Mouse (Mus musculus) liver, adult 2 months (tissue): ENCODE measurements around the gene Baz2b. TPM values are rescaled to one million over a fixed set of nuclear protein-coding genes. Genes with fewer than 3 reads are reported as not detected.

Experiments used
- DNase-seq: peaks from one replicate; pipeline ENCODE4 v3.0.0-alpha.2; 2011; ENCODE audit warnings: low read depth, low spot score; ENCODE audit errors: extremely low read depth
- H3K27ac ChIP-seq: fragments of 200-500 bp; replicated peaks from 2 replicates; pipeline ENCODE4 v1.5.1; 2012; ENCODE audit warnings: low read depth, mild to moderate bottlenecking, control low read depth, inconsistent platforms, low read length; ENCODE audit not compliant: insufficient read depth
- H3K27me3 ChIP-seq: fragments of 200-500 bp; 2 replicates; pipeline ENCODE4 v1.6.1; 2012; ENCODE audit warnings: mild to moderate bottlenecking, moderate library complexity, low read length, inconsistent platforms; ENCODE audit not compliant: control insufficient read depth, insufficient read depth
- H3K36me3 ChIP-seq: fragments of 200-500 bp; 2 replicates; pipeline ENCODE4 v1.6.1; 2012; ENCODE audit warnings: low read length, inconsistent platforms; ENCODE audit not compliant: control insufficient read depth, insufficient read depth
- H3K4me1 ChIP-seq: fragments of 200-500 bp; 2 replicates; pipeline ENCODE4 v1.6.1; 2011; ENCODE audit warnings: low read length; ENCODE audit not compliant: control insufficient read depth, insufficient read depth
- H3K4me3 ChIP-seq: fragments of 200-500 bp; 2 replicates; pipeline ENCODE4 v1.5.1; 2011; ENCODE audit warnings: low read depth, mild to moderate bottlenecking, control low read depth, low read length, moderate library complexity; ENCODE audit not compliant: insufficient read depth
- H3K79me2 ChIP-seq: fragments of 200-500 bp; 2 replicates; pipeline ENCODE4 v1.6.1; 2012; ENCODE audit warnings: inconsistent platforms, mild to moderate bottlenecking, low read length, moderate library complexity; ENCODE audit not compliant: control insufficient read depth, insufficient read depth
- H3K9ac ChIP-seq: fragments of 200-500 bp; 2 replicates; pipeline ENCODE4 v1.6.1; 2012; ENCODE audit warnings: low read depth, mild to moderate bottlenecking, control low read depth, inconsistent platforms, low read length
- CTCF ChIP-seq: fragments of 200-500 bp; IDR thresholded peaks from 2 replicates; pipeline ENCODE4 v1.5.1; 2011; ENCODE audit warnings: low read depth, low read length, control low read depth
- POLR2A ChIP-seq: fragments of 200-500 bp; IDR thresholded peaks from 2 replicates; pipeline ENCODE4 v1.6.1; 2011; ENCODE audit warnings: low read length, control low read depth; ENCODE audit not compliant: insufficient read depth; ENCODE audit errors: extremely low read depth
- WGBS: fragments of 180-500 bp; shearing (Covaris S2); methylation state at CpG from one replicate; pipeline ENCODE4 v1.1.7; 2018; 5-methylcytosine and 5-hydroxymethylcytosine counted together
- polyA plus RNA-seq: library from polyadenylated mRNA; depleted of rRNA; stranded (reverse); fragments of >200 nt; gene quantifications from 2 replicates; pipeline ENCODE4 v1.2.3, GENCODE M21; 2012
- total RNA-seq: library from RNA; depleted of rRNA; stranded (reverse); fragments of >200 nt; gene quantifications from 2 replicates; pipeline ENCODE4 v1.2.3, GENCODE M21; 2014

Baz2b gene
- total and polyA plus RNA-seq, 2 experiments = 4.8 to 23.5 TPM

DNA sequence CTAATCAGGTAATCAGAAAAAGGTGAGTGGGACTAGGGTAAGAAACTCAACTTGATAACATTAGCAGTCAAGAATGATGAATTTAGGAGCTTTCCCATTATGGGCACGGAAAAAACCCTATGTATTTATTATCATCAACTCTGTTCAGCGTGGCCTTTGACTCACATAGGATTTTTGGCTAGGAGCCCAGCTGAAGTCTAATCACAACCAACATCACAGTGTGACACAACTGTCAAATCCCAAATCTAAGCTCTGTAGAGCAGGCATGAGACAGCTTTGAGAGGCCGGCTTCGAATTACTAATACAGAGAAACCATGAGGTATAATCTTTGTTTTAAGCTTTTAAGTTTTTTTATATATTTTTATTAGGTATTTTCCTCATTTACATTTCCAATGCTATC, 113.0 kb downstream of the Baz2b start:
- peaks cover 9% of the 10 kb centered on the region; the same call in 1 of the 2 replicates for H3K79me2 ChIP-seq
- no peaks in the 10 kb centered on the region for H3K4me1 ChIP-seq
- no peaks in the 10 kb centered on the region for H3K36me3 ChIP-seq
- H3K27ac ChIP-seq = no peak overlapping the region
- H3K9ac ChIP-seq = no peak overlapping the region
- H3K27me3 ChIP-seq = no peaks in the 10 kb centered on the region
- 67% methylated on average over 4 of the region's 4 CpGs for WGBS
- DNase-seq = no peak
- no peak for TF ChIP-seq POLR2A
- no peak for TF ChIP-seq CTCF
- H3K4me3 ChIP-seq = no peak overlapping the region

GRCm38 (mm10) chr2:60090280-60090679, 119.4 kb downstream of the Baz2b start:
- H3K9ac ChIP-seq = no peak overlapping the region; the same call in 1 of the 2 replicates

DNA sequence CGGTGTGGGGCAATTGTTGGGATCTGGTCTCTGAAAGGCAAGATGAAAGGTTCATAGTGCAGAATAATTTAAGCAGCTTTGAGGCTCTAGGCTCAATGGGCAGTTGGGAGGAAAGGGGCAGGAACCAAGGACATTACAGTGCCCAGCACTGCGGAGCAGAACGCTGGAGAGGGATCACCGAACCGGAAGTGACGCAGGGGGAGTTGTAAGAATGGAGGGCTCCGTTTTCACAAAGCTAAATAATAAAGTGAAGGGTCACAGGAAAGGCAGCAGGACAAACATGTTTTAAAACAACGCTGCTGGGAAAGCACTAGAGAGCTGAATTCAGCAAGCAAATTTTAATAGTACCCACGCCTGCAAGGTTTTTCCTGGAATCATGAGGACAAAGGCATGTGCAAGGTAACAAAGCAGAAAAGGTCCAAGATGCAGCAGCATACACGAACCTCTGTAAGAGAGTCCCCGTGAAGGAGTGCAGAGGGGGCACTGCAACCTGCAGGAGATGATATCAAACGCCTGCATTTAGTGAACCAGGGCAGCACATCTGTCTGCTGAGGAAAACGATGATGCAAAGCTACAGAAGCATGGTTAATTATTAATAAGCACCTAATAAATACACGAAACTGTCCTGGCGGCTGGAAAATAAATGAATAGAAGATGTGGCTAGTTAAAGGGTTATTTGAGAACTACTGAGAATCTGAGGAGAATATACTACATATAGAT, 120.0 kb downstream of the Baz2b start:
- peak; percentile 69 for DNase-seq
- H3K79me2 ChIP-seq = peaks cover 14% of the 10 kb centered on the region
- no peaks in the 10 kb centered on the region for H3K27me3 ChIP-seq
- no peak for TF ChIP-seq CTCF
- TF ChIP-seq POLR2A = no peak
- H3K9ac ChIP-seq = peak overlapping the region; percentile 29; the same call in 1 of the 2 replicates
- no peaks in the 10 kb centered on the region for H3K36me3 ChIP-seq
- H3K4me3 ChIP-seq = peak overlapping the region; percentile 10
- H3K27ac ChIP-seq = no peak overlapping the region; the same call in 1 of the 2 replicates
- WGBS = 41% methylated on average over 15 of the region's 15 CpGs
- peaks cover 8% of the 10 kb centered on the region; the same call in 1 of the 2 replicates for H3K4me1 ChIP-seq

More at GRCm38 (mm10) chr2:60090280-60090679, 119.4 kb downstream of the Baz2b start:
- 14% methylated on average over 6 of the region's 6 CpGs for WGBS
- Histone ChIP-seq H3K36me3 (no peaks in the 10 kb centered on the region), H3K27ac (peak overlapping the region; percentile 87), H3K79me2 (peaks cover 9% of the 10 kb centered on the region), H3K27me3 (no peaks in the 10 kb centered on the region), H3K4me3 (peak overlapping the region; percentile 34), H3K4me1 (peaks cover 8% of the 10 kb centered on the region; the same call in 1 of the 2 replicates)
- TF ChIP-seq CTCF = no peak
- DNase-seq = peak; percentile 83

DNA sequence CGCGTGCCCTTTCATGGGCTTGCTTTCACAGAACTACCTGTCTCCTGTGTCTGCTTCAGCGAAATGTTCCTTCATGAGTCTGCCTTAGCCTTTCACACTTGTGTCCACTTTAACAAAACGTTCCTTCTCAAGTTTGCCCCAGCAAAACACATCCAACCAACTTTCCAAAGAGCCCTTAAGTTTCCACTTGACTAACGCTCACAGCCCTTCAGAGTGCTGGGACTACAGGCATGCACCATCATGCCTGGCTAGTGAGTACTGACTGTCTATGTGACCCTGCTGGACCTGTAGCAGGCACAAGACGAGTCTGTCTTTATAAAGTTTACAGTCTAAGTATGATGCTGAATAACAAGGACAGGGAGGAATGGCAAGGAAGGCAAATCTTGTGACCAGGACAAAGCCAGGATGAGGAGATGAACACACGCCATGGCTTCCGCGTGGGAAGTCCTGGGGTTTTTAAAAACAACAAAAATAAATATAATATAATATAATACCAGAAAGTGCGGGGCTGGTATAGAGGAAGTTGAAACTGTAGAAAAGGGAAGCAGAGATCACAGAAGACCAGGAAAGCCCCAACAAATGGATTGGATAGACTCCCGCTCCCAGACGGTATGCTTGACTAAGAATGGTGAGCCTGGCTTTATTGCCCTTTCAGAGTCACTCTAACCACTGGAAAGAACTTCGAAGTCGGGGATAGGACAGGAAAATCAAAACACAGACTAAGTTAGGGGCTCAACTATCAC, 120.7 kb downstream of the Baz2b start:
- peaks cover 17% of the 10 kb centered on the region for H3K79me2 ChIP-seq
- H3K4me1 ChIP-seq = peaks cover 8% of the 10 kb centered on the region; the same call in 1 of the 2 replicates
- 92% methylated on average over 14 of the region's 14 CpGs for WGBS
- H3K27ac ChIP-seq = no peak overlapping the region
- H3K27me3 ChIP-seq = no peaks in the 10 kb centered on the region
- H3K4me3 ChIP-seq = no peak overlapping the region
- no peaks in the 10 kb centered on the region for H3K36me3 ChIP-seq
- TF ChIP-seq CTCF (no peak), POLR2A (no peak)
- DNase-seq = no peak
- no peak overlapping the region for H3K9ac ChIP-seq

DNA sequence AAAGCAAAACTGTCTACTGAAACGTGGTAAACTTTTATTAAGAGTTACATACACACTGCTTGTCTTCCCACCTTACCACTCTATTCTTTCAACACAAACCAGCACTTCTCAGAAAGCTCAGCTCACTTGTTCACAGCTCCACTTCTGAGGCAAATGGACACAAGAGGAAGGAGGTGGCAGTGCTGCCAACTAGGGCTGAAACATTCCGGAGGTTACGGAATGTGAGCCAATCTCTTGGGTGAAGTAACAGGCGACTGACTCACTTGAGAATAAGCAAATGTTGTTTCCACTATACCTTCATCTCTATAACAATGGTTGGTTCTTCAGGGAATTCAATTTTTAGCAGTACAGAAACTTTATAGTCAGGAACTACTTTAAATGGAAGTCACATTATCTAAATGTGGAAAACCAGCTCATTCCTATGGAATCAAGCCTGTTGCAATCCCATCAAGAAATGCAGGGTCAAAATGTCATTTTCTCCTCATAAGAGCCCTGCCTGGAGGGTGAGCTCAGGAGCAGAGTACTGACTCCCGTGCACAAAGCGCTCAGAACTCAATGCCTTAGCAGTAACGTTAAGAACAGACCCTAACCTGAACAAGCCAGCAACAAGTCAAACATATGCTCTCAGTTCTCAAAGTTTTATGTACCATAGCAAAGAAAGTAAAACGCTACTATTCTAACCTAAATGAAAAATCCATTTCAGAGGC, 123.3 kb downstream of the Baz2b start:
- Histone ChIP-seq H3K27ac (no peak overlapping the region), H3K36me3 (no peaks in the 10 kb centered on the region), H3K4me3 (no peak overlapping the region), H3K9ac (no peak overlapping the region), H3K27me3 (no peaks in the 10 kb centered on the region), H3K79me2 (peaks cover 17% of the 10 kb centered on the region), H3K4me1 (peaks cover 13% of the 10 kb centered on the region)
- peak; percentile 64 for DNase-seq
- 46% methylated on average over 8 of the region's 8 CpGs for WGBS
- TF ChIP-seq CTCF = no peak
- no peak for TF ChIP-seq POLR2A
